Mouse (Mus musculus): ENCODE results near the gene Depdc5.

The Depdc5 gene

DNA sequence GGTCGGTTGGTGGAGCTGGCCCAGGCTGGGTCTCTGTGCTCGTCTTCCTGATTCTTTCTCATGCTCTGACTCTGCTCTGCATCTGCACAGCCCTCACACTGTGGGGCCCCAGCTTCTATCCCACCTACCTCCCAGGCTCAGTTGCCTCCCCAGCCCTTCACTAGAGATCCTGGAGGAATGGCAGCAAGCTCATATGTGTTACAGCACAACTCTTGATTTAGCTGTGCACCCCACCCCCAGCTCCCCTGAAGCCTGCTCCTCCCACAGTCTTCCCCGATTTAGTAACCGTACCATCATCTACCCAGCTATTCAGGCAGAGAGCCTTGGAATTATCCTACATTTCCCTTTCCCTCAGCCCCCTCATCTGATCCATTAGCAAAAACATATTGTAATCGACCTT lies 137.6 kb downstream of the Depdc5 start:
- DNase-seq (ENCODE audit: low spot score): peak; percentile 78

DNA sequence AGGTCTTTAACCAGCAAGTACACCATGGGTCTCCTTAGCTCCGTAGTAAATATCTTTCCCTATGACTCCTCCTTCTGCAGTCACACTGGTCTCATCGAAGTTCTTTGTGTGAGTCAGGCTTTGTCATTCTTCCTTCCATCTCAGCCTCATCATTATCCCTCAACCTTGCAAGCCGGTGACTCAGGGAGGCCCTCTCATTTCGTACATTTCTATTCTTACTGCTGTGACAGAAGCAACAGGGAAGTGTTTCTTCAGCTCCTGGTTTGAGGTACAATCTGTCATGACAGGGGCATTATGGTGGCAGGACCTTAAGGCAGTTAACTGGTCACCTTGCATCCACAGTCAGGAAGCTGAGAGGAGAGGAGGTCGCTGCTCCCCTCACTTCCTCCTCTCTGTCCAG lies 139.3 kb downstream of the Depdc5 start:
- DNase-seq (ENCODE audit: low spot score): no peak

DNA sequence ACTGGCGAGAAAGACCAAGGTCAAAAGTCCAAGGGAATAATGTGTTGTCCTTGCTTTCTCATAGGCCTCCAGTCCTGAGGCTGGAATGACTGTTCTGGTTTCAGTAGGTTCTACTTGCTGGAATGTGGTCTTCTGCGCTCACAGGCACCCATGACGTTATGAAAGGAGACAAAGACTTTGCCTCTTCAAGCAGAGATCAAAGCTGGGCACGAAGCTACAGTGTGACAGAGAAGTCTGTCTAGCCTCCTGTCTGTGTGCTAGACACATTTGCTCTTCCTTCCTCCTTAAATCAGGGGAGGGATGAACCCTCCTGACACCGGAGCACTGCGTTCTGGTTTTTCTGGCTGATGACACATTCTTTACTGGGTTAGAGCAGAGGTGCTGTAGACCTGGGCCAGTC lies 140.0 kb downstream of the Depdc5 start:
- no peak for DNase-seq (ENCODE audit: low spot score)

DNA sequence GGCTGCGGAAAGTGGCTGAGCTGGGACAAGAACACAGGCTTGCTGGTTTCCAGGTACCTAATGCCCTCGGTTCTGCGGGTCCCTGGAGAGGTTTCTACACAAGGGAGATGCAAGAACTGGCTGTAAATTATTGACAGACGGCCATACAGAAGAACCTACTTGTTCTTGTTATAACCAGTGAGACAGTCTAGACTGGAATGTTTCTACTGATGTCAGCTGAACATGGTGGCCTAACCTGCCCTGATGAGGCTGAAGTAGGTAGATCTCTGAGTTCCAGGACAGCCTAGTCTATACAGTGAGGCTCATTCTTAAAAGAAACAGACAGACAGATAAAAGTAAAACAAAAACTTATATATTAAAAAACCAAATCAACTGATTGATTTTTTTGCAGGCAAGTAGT lies 140.6 kb downstream of the Depdc5 start:
- DNase-seq (ENCODE audit: low spot score): no peak

DNA sequence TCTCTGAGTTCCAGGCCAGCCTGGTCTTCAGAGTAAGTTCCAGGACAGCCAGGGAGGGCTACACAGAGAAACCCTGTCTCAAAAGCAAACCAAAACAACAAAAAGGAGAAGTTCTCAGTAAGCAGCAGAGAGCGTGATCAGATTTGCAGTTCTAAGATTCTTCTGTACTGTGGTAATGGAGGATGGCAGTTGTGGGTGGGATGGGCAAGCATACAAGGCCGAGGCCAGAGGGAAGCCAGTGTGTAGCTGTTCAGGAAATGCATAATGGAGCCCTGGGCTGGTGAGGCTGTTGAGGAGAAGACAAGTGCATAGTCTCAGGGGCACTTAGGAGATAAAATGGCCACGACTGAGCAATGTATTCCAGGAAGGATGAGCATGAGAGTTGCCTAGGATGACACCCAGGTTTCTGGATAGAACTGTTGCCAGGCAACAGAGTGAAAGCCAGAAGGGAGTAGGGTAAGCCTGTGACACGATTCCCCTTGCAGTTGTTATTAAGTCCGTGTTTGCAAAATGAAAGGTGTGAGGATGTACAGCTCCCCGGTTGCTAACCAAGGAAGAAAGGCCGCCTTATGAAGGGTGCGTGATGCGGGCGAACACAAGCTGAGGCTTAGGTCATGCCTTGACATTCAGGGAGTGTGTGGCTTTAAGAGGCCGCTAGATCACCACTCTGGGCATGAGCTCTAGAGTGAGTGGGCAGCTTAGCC lies 142.1 kb downstream of the Depdc5 start:
- DNase-seq (ENCODE audit: low spot score): peak; percentile 59

DNA sequence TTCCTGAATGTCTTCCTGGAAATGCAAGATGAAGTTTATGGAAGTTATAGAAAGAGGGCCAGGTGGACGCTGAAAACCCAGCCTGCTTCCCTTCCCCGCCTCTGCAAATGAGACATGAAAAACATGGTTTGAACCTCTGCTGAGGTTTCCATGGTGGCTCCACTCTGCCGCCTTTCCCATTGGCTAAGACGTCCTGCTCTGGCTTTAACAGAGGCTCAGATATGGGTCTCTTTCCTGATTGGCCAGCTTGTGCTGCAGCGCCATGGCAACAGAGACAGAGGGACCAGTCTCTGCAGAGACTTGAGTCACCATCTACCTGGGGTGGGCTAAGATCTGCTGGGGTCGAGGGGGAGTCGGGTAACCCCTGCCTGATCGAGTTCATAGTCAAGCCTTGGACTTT lies 143.2 kb downstream of the Depdc5 start:
- DNase-seq (ENCODE audit: low spot score): peak; percentile 76

DNA sequence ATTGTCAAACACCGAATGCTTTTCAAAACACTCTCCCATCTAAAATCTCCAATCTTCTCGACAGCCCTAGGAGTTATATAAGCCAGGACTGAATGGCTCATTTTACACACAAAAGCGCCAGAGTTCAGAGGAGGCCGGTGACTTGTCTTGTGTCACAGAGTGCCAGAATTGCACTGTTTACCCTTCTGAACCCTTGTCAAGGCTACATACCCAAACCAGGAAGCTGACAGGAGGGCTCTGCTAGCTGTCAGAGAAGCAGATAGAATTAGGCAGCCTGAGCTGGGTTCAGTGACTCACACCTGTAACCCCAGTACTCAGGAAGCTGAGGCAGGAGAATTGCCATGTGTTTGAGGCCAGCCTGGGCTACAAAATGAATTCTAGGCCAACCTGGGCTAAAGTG lies 143.9 kb downstream of the Depdc5 start:
- no peak for DNase-seq (ENCODE audit: low spot score)

DNA sequence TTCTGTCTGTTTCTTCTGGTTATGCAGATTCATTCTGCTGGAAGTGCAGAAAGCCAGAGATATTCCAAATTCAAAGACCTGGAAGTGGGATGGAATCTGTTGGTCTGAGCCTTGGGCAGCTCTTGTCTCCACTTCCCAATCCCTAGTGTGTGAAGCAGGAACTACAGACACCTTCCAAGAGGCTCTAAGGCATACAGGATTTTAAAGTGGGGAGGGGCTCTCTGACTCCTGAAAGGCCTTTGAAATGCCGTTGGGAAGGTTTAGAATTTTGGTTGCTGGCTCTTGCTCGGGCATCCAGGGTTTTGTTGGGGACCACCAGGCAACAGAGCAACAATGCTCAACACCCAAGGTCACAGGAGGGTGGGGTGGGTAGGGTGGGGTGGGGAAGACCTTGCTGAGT lies 145.8 kb downstream of the Depdc5 start:
- DNase-seq (ENCODE audit: low spot score): no peak

DNA sequence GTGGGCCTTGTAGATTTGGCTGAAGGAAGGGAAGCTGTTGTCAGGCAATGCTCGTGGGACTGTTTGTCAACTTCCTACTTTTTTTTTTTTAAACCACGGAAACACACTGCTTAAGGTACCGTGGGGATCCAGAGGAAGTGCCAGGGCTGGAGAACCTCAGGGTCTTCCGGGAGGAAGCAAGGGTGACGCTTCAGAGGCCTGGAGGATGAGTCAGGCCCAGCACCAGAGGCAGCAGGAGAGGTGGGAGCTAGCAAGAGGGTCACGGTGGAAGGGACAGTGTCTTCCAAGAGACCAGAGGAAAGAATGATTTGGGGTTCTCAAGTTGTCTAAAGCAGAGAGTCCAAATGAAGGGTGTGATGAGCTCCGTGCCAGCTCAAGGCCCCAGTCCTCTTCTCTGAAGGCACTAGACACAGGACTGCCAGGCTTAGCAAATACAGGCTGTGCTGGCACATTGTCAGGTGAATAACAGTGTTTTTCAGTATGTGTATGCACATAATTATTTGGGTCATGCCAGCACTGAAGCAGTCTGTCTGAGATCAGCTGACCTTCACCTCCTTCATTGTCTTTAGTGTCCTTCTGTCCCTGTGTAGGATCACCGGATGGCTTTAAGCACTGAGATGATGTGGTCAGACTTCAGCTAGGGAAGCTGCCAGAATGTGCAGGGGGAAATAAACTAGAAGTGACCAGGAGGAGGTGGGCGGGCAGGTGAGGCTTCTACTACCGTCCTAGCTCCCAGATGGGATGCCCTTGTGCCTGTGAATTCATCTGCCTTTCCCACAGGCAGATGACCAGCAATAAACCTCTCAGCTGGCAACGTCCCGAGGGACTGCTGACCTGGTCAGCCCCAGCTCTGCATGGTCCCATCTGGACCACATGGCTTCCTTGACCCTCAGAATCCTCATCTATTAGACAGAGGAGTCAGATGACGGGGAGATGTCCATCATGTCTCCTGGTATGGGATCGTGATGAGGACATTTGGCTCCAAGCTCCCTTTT lies 146.6 kb downstream of the Depdc5 start:
- DNase-seq (ENCODE audit: low spot score): no peak

DNA sequence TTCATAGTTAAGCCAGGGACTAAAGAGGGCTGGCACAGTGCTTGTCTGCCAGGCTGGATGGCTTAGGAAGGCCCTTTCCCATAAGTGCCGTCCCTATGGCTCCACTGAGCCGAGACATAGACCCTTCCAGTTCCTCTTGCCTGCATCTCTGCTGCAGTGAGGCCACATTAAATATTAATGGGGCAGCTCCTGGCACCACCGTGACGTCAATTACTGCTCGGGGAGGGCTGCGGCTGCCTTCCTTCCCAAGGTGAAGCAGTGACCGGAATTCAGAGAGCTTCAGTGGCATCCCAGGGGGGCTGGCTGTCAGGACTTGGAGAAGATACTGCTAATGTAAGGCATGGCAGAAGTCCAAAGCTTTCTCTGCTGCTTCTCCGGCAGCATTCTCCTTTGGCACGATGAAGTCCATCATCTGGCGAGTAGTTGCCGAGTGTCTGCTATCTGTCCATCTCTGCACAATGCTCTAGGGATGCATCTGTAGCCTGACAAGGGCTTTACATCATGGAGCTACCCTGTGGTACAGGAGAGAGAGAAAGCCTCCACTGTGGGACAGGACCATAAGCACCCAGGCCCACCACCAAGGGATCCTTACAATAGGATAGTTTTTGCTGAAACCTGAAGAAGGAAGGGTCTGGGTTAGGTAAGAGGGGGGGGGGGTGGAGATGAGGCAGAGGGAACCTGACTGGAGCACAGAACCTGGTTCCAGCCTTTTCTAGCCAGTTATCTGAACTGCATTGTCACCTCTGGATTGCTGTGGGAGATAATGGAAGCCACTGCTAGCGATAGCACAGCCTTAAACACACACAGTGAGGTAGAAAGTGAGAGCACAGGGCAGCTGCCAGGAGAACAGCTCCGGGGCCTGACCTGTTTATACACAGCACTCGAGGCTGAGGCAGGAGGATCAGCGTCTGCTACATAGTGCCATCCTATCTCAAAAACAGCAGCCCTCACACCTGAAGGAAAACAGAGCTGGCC lies 147.9 kb downstream of the Depdc5 start:
- DNase-seq (ENCODE audit: low spot score): peak; percentile 46

DNA sequence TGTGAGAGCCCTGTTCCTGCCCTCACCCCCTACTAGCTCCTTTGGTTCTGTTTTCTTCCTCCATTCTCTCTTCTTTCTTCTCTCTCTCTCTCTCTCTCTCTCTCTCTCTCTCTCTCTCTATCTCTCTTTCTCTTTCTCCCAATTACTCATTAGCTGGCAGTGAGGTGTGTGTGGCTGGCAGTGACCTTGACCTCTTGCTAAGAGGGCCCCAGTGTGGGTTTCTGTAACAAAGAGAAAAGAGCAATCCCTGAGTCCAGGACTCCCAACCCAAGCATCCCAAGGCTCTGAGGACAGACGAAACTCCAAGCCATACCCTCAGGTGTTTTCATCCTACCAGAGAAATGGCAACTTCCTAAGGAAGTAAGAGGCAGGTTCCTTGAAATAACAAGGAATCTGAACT lies 150.6 kb downstream of the Depdc5 start:
- DNase-seq (ENCODE audit: low spot score): no peak

DNA sequence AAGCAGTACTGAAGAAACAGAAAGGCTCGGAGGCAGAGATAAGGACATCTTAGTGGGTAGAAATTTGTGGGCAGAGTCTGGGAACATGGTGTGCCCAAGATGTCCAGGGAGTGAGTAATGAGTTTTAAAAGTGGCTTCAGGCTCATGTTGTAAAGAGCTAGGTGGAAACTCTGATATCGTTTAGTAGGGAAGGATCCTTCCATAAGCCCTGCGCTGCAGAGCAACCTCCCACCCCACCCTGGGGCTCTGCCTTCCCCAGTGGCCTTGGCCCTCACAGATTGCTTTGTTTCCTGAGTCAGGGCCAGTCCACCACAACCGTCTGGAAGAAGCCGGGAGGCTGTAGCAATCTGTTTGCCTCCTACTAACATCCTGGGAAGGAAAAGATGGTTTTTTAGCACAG lies 152.1 kb downstream of the Depdc5 start:
- no peak for DNase-seq (ENCODE audit: low spot score)

DNA sequence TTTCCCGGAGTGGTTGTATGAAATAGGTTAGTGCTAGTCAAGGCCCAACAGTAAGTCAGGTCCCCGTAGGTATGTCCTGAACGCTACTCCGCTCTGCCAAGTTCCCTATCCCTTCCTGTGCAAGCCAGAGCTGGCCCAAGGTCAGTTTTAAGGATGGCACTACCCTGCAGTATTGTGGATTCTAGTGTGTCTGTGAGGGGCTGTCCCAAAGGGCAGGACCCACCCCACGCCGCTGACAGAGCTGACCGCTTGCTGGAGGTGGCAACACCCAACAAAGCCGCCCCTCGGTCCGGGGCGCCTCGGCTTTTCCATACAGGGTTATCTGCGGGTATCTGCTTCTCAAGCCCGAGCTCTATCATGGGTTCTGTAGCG lies 154.7 kb downstream of the Depdc5 start:
- DNase-seq (ENCODE audit: low spot score): no peak

DNA sequence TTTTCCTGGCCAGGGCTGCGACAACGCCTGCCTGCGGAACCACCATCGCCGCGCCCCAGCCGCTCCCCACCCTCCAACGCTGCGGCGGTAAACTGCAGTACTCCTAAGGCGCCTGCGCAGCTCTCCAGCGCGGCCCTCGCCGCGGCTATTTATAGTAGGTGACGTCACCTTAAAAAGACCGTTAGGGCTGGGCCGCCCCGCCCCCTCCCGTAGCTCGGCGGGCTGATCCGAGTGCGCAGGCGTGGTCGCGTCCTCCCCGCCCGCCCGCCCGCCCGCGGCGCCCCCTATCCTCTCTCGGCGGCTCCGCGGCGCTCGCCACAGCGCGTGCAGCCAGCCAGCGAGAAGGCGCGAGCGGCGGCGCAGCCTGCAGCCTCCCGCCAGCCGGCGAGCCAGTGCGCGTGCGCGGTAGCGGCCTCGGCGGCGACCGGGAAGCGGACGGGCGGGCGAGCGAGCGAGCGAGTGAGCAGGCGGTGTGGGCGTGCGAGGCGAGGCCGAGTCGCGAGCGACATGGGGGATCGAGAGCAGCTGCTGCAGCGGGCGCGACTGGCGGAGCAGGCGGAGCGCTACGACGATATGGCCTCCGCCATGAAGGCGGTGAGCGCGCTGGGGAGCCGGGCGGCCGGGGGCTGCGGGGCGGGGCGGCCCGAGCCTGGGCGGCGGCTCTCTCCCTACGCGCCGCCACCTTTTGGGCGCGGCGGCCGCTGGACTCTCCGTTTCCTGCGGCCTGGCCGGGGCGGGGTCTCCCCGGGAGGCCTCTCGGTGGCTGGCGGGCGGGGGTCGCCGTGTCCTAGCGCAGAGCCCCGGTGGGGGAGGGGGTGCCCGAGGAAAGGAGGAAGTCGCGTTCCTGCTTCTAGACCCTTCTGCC lies 155.3 kb downstream of the Depdc5 start, which contains the start of gene Ywhah:
Gene Ywhah, plus strand, starts transcription at position 256 of the 865 bp plus-strand sequence.
- peak; percentile 97 for DNase-seq (ENCODE audit: low spot score)

DNA sequence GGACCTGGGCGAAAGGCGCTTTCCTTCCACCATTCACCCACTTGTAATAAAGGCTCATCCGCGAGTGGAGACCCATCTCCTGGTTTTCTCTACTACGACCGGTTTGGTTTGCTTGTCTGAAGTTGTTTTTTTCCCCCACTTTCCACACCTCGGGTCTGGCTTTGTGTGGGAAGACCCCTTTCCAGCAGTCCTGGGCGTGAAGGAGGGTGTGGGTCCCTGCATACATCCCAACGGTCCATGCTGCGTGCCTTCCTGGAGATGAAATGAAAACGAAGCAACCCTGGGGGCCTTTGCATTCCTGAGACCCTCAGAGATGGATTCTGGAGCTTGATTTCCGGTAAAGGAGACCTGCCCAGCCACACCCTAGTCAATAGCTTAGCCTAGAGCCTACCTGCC lies 155.9 kb downstream of the Depdc5 start:
- no peak for DNase-seq (ENCODE audit: low spot score)

DNA sequence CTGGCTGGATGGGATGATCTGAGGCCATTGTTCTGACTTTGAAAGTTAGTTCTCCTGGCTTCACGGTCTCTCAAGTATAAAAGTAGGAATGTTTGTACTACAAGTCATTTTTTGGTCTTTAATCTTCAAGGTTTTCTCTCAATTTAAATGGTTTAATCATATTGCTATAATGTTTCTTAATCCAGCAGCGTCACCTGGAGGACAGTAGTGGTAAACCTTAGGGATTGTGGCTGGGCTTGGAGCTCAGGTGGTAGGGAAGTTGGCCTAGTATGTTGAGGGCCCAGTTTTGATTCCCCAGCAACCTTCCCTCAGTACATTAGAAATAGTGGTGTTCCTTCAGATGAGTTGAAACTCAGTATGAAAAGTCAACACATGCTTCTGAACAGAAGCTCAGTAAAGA lies 158.1 kb downstream of the Depdc5 start:
- DNase-seq (ENCODE audit: low spot score): no peak

DNA sequence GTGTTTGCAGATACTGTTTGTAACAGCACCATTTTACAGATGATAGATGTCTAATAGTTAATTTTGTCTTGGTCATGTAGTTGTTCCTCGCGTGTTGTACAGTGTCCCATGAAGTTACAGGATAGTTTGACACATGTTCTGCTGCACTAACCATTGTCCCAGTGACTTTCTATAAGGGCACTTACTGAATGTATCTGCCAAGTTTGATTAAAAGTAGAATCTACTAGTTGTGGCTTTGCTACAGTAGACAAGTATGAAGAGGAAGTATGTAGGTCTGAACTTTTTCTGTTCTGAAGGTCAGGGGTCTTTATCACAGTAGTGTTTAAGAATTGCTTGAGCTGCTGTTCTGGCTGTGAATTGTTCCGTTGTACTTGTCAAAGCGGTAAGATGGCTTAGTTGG lies 159.8 kb downstream of the Depdc5 start:
- no peak for DNase-seq (ENCODE audit: low spot score)

DNA sequence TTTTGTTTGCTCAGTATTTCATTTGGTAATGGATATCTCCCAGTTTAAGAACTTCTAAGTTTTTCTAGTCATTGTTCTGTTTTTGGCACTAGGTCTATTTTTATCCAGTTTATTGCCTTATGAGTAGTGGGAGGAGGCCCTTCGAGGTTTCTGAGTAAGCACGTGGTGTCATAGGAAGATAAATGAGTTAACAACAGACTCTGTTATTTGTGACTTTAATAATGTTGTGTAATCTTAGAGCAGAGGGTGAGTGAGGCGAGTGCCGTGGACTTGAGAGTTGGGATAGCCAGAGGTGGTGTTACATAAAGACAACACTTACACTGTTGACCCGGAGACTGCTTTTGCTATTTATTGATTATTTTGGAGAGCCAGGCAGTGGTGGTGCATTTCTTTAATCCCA lies 161.0 kb downstream of the Depdc5 start:
- no peak for DNase-seq (ENCODE audit: low spot score)

DNA sequence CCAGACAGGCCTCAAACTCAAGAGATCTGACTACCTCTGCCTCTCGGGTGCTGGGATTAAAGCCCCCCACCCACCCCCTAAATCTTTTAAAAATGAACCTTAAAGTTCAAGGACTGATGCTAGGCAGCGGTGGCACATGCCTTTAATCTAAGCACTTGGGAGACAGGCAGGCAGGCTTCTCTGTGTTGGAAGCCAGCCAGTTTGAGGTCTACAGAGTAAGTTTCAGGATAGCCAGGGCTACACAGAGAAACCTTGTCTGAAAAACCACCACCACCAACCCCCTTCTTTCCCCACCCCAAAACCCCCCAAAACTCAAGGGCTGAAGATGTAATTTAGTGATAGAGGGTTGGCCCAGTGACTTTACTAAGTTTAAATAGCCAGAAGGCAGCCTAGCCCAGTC lies 165.2 kb downstream of the Depdc5 start:
- no peak for DNase-seq (ENCODE audit: low spot score)

DNA sequence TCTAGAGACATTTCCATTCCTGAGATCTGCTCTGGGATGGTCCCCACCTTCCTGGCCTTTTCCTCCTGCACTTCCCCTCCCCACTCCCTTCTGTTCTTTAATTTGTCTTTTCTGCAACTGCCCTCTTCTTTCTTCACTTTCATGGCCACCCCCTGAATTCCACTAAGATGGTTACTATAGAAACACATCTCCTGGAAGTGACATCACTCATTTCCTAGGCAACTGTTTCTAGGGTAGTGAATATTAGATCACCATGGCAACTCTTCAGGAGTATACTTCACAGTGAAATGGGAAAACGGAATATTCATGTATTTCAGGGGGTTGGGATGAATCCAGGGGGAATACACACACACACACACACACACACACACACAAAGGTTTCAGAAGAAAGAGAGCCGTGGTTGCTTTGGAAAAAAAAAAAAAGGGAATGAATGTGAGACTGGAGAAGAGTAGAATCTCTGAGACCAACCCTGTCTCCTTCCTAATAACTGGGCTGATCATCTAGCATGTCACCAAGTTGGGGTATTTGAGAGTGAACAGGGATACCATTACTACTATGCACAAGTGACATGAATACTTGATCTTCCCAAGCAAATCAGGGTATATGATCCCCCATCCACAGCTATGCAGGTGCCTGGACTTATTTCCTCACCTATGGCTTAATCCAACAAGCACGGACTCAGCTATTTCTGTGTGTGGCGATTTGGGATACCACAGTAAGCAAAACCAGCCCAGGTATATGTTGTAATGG lies 167.1 kb downstream of the Depdc5 start:
- DNase-seq (ENCODE audit: low spot score): no peak
